Mouse (Mus musculus) right cerebral cortex, postnatal 10 days (tissue): ENCODE measurements around the gene Adgrd1.
"Not testable (repeated sequence)": the region's sequence is repeated elsewhere in the genome, so short reads cannot be mapped to it uniquely, and the experiment has no call there.

Experiments
- DNase-seq, 2 experiments: peaks; one replicate each; pipeline ENCODE4 v3.0.0; 2021; ENCODE audit warnings: low spot score in 2 of 2

Gene Adgrd1

DNA sequence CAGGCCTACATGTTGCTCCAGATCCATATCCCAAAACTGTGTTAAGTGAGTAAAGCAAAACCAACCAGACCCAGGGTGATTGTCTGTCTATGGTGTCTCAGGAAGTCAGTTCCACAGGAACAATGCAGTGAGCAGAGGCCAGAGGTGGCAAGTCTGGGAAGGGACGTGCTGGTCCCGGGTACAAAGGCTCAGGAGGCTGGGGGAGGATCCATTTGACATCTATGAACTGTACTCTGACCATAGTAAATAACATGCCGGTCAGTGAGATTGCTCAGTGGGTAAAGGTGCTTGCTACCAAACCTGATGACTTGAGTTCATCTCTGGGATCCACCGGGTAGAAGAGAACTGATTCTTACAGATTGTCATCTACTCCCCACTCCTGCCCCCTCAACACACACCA is 3.4 kb upstream of the Adgrd1 start:
- no peak for DNase-seq

DNA sequence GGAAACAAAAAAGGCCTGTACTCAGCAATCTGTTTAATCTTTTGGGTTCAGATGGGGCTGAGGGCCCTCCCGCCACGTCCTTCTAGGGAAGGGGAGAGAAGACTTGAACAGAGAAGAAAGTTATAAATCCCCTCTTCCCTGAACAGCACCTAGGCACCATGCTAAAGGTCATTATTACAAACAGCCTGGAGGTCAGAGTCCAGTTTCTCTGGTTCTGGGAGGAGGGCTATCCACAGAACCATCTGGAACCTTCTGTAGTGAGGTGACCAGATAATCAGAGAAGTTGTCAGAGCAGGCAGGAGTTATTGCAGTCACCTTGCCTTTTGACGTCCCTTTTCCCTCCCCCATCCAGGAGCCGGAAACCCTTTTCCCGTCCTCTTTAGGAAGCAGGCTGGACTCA is 2.3 kb upstream of the Adgrd1 start:
- DNase-seq, result no peak

DNA sequence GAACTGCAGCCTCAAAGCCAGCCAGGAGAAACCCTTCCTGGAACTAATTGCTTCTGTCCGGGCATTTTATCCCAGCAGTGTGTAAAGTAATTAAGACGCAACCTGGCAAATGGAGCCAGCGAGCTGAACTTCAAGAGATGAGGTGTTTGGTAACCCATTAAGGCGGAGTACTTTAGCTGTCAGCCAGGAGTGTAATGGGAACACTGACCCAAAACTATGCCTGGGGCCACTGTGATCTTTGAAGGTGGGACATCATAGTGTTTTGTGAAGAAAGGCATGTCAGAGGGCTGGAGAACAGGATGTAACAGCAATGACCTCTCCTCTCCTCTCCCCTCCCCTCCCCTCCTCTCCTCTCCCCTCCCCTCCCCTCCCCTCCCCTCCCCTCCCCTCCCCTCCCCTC is 7.5 kb downstream of the Adgrd1 start:
- no peak for DNase-seq

DNA sequence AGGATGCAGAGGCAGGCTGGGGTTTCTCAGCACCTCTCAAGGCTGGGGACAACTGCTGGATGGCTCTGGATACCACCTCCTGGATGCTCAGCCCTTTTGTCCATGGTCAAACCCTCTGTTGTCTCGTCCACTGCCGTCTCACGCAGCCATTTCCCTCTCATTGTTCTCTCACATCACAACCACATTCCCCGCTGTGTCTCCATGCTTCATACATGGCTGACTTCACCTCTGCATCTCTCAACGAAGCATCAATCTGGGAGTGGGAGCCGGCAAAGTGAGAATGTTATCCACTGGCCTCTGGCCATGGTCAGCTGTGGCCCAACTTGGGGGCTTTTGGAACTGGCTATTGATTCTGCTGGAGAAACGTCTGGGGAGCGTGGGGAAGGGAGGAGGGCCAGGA is 15.2 kb downstream of the Adgrd1 start:
- DNase-seq, result no peak

DNA sequence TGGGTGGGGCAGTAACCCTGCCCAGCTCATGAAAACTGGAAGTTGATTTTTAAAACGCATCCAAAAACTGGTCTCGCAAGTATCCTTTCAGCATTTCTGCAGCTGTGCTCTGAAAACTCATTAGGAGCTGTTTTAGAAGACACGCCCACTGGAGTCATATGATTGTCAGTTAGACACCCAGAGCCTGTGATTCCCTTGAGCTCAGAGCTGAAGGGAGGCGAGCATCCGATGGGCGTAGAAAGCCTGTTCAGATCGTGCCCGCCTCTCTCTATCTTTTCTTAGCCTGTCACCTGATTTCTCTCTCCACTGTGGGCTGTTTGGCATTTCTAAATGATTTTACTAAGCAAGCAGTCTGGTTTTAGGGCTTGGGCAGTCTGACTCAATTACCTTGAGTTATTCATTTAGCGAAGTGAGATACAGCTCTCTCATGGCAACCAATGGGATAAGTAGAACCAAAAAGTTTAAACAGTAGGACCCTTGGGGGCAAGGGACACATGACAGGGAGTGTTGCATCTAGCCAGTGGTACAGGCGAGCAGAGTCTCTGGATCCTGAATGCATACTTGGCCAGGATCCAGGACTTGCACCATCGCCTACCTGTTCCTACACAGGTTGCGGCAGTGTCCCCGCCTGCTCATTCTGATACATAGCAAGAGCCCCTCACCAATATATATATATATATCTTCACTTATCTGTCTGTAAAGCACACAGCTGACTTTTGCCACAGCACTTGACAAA is 17.4 kb downstream of the Adgrd1 start:
- peak; percentile 66 to 84 for DNase-seq

DNA sequence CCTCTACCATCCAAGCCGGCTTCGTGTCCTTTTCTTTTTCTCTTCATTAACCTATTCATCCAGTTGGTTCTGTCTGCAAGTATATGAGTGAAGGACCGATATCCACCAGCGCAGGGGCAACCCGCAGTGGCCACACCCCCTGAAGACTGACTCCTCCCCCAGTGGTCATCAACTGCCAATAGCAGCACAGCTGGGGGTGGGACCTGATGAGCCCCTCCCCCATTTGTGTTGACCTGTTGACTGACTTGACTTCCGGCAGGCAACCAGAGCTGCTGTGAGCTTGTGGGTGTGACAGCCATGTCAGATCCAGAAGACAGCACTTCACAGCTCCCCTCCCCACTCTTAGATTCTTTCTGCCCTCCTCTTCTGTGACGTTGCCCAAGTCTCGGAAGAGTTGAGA is 19.7 kb downstream of the Adgrd1 start:
- no peak for DNase-seq

DNA sequence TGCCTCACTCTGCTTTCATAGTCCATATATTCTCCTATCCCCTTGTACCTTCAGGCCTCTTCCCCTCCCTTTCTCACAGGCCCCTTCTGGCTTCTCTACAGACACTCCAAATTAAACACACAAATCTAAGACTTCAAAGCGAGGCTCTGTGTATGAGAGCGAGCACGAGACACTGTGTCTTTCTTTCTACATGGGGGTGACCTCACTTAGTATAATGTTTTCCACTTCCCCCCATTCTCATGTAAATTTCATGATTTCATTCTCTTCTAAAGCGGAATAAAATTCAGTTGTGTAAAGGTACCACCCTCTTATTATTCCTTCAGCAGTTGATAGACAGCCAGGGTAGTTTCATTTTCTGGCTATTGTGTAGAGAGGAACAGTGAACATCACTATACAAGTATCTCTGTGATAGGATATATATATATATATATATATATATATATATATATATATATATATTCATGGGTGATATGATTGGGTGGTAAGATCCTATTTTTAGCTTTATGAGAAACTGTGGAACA is 21.1 kb downstream of the Adgrd1 start:
- DNase-seq, result no peak

DNA sequence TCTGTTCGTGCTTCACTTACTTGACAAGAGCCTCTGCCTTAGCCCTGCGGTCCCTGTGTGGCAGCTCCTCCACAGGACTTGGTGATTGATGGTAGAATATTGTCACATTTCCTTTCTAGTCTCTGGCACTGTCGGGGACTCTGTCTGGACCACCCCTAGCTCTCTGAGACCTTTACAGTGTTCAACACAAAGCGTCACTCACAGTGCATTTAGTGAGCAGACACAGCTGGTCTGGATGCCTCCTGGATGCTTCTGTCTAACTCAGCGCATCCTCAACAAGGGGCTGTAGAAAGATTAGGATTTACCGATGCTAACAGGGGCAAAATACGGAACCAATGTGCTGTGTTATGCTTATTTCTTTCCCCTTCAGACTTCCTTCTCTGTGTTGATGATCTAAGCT is 22.0 kb downstream of the Adgrd1 start:
- DNase-seq, result no peak

DNA sequence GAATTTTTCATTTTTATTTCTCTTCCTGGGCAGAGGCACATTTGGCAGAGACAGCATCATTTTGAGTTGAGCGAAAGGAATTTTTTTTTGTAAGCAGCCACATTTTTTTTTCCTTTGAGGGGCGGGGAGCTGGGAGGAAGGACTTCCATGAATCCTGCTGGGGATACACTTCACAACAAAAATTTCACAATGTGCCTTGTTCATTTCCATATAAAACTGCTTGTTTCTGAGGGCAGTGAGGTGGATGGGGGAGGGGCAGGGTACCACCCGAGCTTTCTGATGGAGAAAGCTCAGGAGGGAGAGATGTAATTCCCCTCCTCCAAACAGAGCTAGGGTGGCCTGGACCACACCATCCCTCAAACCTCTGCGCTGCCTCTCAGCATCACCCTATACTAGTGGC is 22.6 kb downstream of the Adgrd1 start:
- no peak for DNase-seq

DNA sequence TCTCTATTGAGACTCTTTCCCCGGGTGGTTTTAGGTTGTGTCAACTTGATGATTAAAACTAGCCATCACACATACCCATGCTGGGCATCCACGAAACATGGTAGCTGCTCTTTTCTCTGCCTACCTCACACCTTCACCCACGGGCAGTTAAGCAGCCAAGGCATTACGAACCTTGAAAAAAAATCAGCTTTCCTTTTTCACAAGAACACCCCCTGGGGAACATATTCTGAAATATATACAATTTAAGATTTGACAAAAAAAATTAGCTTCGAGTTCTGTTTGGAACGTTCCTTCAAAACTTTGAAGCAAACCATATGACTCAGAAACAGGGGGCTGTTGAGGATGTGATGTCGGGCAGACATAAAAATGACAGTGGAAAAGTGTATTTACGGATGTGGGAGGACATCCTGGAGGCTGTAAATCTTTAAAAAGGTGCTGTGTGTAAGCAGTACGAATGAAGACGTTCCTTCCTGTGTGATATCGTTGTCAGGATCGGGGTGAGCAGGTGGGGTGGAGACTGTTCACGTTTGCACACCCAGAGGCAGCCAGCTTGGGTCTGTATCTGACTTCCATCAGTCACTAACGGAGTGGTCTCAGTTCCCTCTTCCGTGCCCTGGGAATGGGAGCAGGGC is 25.2 kb downstream of the Adgrd1 start:
- no peak for DNase-seq

DNA sequence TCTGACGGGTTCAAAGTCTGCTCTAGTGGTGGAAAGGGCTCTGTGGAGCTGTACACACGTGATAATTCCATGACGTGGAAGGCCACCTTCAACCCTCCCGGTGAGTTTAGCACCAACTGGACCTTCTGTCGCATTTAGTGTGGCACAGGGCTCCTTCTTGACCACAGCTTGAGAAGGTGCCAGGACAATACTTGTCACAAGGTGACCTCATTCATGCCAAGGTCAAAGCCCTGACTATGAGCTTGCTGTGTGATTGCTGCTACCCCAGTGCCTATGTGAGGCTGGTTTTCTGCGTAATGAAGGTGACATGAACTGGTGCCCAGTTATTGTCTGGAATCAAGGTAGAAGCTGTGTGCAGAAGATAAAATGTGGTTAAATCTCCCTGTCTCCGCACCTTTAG is 25.9 kb downstream of the Adgrd1 start:
- DNase-seq, result no peak

DNA sequence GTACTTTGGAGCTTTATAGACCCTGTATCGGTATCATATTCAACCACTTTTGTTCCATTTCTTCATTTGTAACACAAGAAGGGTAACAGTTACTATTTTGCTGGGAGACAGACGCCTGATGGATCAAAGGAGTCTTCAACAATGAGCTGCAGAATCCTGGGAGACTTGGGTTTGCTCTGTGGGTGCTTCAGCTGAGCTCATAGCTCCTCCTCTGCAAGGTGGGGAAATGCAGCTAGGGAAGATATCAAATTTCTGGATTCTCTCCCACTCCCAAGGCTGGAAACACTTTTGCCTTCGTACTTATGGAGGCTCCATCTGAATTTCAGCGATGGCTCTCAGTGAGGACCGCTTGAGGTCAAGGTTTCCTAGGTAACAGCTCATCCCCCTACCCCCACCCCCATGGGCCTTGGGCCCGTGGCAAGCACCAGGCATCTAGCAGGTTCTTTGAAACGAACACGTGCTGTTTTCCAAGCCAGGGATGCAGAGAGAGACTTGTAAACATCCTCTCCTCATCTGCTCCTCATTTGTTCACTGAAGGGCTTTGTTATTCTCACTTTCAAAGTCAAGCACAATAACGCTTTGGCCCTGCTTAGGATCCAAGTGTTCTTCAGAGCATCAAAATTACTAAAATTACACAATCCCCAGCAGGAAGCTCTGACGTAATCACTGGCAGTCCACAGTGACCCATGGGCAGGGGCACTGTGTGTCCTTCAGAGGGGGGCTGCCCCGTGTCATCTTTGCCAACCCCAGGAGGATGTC is 27.7 kb downstream of the Adgrd1 start:
- no peak for DNase-seq

DNA sequence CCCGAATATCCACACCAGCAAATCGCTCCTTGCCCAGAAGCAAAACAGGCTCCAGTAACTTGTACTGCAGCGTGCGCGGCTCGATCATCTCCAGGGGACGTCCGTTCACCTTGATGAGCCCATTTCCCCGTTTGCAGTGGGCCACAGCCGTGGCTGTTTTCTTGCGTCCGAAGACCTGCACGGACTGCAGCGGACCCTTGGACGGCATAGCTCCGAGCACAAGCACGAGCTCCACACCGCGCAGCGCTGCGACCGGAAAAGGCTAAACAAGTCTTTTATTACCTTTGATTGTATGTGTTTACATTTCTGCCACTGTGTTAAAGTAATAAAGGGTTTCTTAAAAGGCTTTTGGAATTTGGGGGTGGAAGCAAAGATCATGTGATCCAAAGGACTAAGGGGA is 31.8 kb downstream of the Adgrd1 start:
- DNase-seq, result not testable (repeated sequence)

DNA sequence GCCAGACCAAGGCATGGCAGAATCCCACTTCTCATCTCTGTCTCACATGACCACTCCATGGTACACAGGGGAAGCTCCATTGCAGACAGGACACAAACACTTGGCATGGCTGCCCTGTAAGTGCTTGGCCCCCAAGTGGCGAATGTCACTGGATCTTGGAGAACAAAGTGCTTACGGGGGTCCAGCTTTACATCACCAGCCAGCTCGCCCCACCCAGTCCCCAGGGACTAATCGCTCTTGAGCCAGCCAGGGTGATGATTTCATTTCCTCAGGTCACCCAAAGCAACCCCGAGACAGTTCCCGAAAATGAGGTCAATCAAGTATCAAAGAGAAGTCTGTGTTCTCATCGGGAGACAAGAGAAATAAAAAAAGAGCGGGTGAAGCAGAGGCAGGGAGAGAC is 33.8 kb downstream of the Adgrd1 start:
- DNase-seq, result no peak

DNA sequence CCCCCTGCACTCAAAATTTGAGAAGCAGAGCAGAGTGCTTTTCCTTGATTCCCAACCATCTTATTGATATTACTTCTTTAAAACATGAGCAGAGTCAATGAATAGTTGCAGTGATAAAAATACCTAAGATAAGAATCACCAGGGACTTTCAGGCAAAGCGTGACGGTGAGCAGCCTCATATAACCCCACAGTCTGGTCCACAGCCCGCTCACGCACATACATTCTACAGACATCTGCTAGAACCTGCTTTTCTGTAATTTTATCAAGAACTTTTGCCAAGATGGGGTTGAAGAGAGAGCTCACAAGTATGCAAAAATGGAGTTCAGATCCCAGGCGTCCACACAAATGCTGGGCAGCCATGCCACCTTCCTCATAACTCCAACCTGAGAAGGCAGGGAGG is 40.9 kb downstream of the Adgrd1 start:
- DNase-seq, result peak; percentile 68 to 86

DNA sequence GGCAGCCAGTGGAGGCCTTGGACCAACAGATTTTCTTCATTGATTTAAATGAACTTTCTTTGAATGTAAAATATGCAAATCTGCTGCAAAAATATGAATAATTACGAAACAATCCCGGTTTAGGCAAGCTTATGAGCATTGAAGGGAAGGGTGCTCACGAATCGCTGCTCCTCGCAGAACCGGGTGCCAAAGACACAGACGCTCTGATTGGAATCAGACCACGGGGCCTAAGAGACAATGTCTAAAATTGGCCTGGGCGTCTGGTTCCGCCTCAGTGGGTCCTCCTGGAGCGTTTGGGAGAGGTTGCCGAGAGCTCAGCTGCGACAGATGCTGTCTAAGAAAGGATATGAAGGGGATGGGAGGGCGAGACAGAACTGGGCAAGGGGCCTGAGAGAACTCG is 42.0 kb downstream of the Adgrd1 start:
- peak; percentile 82 to 91 for DNase-seq

DNA sequence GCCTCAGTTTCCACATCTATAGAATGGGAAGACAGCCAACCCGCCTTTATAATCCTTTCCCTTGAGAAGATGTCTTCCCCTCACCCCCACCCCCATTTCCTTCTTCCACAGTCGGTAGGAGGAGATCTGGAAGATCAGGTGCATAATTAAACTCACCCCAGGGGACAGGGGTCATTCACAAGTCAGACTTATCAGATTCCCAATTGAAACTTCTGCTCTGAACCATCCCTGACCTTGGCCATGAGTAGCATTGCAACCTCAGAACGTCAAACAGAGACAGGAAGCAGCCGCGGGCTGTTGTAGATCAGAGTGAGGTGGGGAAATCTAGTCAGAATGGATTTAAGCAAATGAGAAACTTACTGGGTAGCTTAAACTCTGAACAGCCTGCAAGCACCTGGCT is 46.3 kb downstream of the Adgrd1 start:
- DNase-seq, result no peak

DNA sequence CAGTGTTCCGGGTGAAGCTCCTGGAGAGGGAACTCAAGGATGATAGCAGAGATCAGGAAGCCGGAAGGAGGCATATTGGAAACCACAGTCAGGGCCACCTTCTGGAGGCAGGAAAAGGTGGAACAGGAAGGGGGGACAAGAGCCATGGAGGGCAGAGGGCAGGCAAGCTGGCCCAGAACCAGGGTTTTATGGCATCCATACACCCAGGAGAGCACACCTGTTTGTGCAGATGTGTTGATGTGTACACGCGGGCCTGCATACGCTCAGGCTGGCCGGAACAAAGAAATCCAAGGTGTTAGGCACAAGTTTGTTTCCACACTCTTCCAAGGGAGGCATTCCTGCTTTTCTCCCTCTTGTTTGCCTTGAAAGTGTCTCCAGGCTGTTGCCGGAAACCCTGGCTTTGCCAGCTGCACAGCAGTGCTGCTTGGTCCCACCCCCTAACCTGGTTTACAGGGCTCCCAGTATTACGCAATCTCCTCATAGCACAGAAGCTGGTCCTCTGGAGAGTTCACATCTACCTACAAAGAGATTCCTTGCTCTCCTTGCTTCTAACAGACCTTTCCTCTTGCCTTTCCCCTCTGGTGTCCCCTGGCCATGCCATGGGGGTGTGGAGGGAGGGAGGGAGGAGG is 48.9 kb downstream of the Adgrd1 start:
- no peak for DNase-seq

DNA sequence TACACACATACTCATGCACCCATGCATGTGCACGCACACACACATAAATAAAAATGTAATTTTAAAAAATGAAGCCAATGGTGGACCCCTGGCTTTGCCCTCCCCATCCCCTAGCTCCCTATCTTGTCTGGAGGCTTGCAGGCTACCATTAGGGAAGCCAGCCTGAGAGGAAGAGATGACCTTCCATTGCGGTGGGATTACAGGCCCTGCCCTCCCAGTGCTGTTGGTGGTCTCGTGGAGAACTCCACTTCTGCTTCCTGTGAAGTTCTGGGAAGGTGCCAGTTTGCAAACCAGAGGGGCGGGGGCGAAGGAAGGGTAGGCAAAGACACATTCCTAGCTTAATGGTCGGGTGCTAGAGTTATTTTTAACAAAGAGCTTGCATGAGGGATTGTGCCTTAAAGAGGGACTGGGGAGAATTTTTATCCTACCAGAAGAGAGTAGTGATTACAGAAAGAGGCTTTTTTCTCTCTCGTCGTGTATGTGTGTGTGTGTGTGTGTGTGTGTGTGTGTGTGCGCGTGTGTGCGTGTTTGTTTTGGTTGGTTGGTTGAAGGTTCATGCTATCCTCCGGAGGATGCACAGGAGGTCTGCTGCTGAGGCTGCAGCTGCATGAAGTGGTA is 50.5 kb downstream of the Adgrd1 start:
- no peak for DNase-seq

DNA sequence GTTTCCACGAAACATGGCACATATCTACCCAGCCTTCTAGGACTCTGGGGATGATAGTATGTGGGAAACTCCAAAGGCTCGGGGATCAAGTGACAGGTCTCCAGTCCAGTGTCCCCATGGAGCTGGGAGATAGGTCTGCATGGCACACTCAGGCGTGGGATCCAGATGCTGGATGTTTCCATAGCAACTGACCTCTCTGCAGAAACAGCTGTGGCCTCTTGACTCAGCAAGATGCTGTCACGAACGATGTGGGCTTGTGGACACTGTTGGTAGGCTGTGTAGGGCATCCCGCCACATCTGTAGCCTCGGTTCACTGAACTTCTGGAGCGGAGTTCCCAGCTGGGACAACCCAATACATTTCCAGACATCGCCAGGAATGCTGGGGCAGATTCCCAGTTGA is 51.9 kb downstream of the Adgrd1 start:
- DNase-seq, result no peak

DNA sequence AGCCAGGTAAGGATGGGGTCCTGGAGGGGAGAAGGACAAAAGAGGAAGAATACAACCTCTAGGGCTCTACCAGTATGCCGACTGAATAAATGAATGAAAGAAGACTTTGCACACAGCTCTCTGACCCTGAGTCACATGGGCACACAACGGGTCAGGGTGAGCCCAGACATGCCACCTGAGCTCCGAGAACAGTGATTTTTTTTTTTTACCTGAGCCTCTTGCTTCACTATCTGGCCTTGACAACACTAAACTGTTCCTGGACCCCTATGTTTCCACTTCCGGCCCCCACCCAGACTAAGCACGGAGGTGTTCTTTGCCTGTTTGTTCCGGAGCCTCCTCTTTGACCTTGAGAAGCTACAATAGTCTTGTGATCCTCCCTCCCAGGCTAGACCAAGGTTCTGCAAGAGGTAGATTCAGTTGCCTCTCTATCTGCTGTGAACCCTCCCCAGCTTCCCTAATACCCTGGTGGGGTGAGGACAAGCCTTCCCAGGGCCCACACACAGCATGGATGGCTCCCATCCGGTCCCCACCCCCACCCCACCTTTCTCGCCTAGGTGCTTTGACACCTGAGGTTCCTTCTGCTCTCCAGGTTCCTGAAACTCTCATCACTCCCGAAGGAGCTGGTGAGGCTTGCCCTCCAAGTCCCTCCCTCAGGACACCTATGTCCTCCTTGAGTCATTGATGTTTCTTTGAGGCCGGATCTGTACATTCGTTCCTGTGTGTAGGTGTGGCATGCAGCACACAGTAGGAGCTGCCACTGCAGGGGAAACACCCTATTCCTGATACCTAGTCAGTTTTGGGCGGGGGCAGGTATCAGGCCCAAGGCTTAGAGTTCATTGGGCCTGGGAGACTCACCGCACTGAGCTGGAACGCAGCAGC is 58.7 kb downstream of the Adgrd1 start:
- no peak for DNase-seq
